22 mouse cellular contexts compared by ENCODE assay signal in the genomic region with DNA sequence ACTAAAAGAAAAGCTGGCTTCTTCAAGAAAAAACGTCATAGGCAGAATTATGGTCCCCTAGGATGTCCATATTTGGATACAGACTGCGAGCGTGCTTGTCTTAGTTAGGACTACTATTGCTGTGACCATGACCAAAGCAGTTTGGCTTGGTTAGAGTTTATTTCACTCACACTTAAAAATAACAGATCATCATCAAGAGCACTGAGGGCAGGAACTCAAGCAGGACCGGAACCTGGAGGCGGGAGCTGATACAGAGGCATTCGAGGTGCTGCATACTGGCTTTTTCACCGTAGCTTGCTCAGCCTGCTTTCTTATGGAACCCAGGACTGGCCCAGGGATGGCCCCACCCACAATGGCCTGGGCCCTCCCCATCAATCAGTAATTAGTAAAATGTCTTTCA.
"Had no signal": no experiment of that assay in that cellular context is flagged by ENCODE, and none has a peak within 500 bp of the region (broad histone marks: within the 10 kb centered on the region; RNA-seq: fewer than 3 reads in every experiment).

No protein-coding gene starts in this region.

- H3K4me3 ChIP-seq: heart, embryonic 10.5 days; heart, embryonic 12.5 days; hindbrain, embryonic 10.5 days; hindbrain, embryonic 12.5 days; kidney, embryonic 15.5 days; layer of hippocampus, adult 2 months; limb, embryonic 10.5 days; limb, embryonic 12.5 days; liver, embryonic 12.5 days had no signal

- H3K27ac ChIP-seq: hindbrain, embryonic 10.5 days; hindbrain, embryonic 12.5 days; hindbrain, embryonic 14.5 days; kidney, embryonic 15.5 days; kidney, postnatal 0 days; layer of hippocampus, adult 2 months; limb, embryonic 10.5 days; limb, embryonic 12.5 days had no signal

- H3K27me3 ChIP-seq: heart, embryonic 12.5 days; hindbrain, embryonic 12.5 days; kidney, embryonic 15.5 days; limb, embryonic 12.5 days; liver, embryonic 12.5 days had no signal

- H3K4me1 ChIP-seq: heart, embryonic 10.5 days; heart, embryonic 12.5 days; hindbrain, embryonic 10.5 days; hindbrain, embryonic 12.5 days; kidney, embryonic 15.5 days; limb, embryonic 10.5 days; limb, embryonic 12.5 days had no signal

- H3K9me3 ChIP-seq: heart, embryonic 10.5 days; limb, embryonic 10.5 days had no signal

- ATAC-seq: hindbrain, embryonic 16.5 days; intestine, embryonic 16.5 days; liver, embryonic 12.5 days had no signal

- H3K4me2 ChIP-seq: heart, embryonic 12.5 days; hindbrain, embryonic 12.5 days; hindbrain, embryonic 14.5 days; kidney, embryonic 15.5 days; limb, embryonic 12.5 days; liver, embryonic 12.5 days had no signal

- DNase-seq: gastrocnemius, postnatal 25 days; heart, adult 18-20 months; heart, postnatal 10 days; heart, postnatal 4 days; kidney, adult 11 months; kidney, adult 2 months; kidney, adult 9 months; kidney, postnatal 14 days; kidney, postnatal 36 days had no signal

- H3K9ac ChIP-seq: heart, embryonic 12.5 days; hindbrain, embryonic 12.5 days; hindbrain, embryonic 14.5 days; kidney, embryonic 15.5 days; limb, embryonic 12.5 days; liver, embryonic 12.5 days had no signal
